Mouse (Mus musculus): ENCODE measurements at regions not wholly inside any gene's neighbourhood (a gene's known extent, or its start where the extent isn't known, plus 50 kb on each side); places are given as distances from the start of the nearest gene placed in this dataset.
"Not testable (repeated sequence)": the region's sequence is repeated elsewhere in the genome, so short reads cannot be mapped to it uniquely, and the experiment has no call there.

GRCm38 (mm10) chr4:23341240-23341639 is 853.1 kb upstream of the Pou3f2 start:
- DNase-seq: no peak

DNA sequence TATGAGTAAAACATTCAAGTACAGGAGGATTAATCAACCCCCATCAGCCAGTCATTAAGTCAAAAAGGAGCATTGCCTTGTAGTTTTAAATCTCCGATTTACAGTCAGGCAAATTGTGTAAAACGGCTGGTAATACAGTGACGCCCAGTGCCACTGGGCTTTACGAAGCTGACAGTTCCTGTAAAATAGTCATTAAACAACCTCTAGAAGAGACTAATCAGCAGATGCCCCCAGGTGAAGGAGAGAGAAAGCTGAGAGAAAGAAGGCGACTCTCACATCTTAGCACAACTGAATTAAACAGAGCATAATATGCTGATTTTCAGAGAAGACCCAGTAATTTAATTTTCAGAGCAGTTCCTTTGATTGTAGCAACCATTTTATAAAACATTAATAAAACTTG is 850.3 kb upstream of the Pou3f2 start:
- DNase-seq: no peak

GRCm38 (mm10) chr4:23300617-23301016 is 812.5 kb upstream of the Pou3f2 start:
- no peak for DNase-seq

DNA sequence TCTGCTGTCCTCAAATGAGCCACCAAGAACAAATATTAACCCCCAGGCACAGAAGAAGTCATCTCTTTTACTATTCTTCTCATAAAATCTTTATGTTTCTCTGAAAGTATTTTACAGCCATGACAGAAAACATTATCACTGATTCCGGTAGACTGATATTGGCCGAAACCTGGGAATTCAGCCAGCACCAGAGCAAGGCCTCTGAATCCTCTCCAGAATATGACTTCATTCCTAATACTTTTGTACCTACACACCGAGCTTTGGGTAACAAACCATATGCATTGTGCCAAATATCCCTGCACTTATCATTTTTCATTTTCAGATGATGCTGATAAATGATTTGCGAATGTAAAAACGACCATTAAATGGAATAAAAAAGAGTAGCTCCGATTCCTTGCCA is 791.9 kb upstream of the Pou3f2 start:
- no peak for DNase-seq

GRCm38 (mm10) chr4:23275203-23275602 is 787.0 kb upstream of the Pou3f2 start:
- no peak for DNase-seq

GRCm38 (mm10) chr4:23271947-23272346 is 783.8 kb upstream of the Pou3f2 start:
- DNase-seq: no peak

DNA sequence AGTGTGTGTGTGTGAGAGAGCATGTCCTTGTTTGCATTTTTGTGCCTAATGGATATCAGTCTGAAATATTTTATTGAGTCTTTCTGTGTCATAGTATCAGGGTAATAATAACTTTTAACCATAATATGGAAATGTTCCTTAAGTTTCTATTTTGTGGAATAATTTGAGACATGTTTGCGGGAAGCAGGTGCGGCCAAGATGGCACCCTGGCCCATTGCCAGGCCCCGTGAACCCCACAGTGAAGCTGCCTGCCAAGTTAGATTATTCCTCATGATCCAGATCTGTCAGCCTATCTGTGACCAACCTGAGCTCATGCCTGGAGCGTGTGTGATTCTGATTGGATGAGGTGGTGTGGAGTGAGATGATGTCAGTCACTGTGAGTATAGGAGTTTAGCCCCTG is 772.2 kb upstream of the Pou3f2 start:
- no peak for DNase-seq

GRCm38 (mm10) chr4:23234960-23235359 is 746.8 kb upstream of the Pou3f2 start:
- no peak for DNase-seq

DNA sequence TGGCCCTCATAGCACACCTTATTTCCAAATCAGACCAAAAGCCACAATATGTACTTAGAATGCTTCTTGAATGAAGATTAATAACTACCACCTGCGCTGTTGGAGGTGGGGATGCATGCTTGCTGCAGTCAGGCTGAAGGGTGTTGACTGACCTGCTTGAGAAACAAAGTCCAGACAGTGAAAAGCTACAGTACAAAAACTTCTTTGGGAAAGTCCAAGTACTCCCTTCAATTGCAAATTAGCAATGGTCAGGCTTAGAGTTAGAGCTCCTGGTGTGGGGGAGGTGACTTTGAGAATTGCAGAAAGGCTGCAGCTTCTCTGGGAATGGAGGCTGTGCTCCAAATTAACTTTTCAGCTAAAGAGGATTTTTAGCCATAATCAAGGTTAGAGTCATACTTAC is 706.6 kb upstream of the Pou3f2 start:
- DNase-seq: not testable (repeated sequence)

DNA sequence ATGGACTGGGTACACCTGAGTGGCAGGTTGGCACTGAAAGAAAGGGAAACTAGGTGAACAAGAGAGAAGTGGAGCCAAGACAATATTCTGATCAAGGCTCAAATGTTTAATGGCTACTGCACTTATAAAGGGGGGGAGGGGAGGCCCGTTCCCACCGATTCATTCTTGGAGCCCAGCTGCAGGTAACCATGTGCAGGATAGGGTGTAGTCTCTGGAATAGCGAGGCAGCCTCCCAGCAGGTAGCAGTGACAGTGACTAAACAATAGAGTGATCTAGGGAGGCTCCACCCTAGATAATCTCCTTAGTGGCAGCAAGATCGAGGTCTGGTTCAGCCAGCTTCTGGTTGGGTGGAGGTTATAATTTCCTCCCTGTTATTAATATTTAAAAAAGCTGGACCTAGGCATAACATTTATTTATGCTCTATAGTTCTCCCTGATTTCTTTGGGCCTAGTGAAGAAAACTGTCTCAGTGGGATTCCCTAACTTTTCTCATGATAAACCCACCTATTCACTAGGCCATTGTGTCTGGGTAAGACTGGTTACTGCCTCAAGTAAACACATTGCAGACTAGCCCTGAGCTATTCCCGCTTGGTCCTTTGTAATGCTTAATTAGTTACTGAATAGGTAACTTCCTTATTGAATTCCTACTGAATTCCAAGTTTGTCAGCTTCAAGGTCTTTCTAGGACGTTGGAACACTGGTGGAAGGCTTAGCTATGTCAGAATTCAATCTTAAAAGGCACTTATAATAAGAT is 705.4 kb upstream of the Pou3f2 start:
- DNase-seq: no peak

DNA sequence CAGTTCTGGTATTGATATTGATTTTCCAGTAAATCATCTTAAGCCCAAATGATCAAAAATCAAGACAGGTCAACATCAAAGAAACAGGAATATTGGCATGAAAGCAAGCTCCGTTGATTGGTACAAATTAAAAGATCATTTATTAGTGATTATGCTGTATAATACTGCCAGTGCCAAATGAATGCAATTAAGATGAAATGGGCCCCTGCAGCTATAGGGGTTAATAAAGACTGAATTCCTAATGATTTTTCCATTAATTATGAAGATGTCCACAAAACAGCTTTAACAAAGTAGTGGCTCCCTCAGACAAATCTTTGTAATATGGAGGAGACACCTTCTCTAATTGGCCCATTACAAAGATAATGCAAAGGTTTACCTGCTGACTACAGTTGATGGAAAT is 685.6 kb upstream of the Pou3f2 start:
- DNase-seq: no peak

DNA sequence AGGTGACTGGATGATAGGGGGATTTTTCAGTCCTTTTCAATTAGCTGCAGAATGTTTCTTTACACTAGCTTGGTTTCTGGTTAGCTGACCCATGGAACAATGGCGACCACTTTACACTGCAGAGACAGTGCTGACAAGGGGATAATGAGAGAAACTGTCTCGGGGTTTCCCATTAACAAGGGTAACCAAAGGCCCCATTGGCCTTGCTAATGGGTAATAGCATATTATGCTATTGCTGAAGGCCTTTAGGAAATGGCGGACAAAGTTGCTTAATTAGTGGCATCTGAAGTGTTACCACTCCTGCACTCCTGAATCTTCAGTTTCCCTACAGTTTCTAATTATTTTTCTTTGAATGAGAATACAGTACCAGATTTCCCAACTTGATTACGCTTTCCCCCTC is 685.2 kb upstream of the Pou3f2 start:
- DNase-seq: no peak

DNA sequence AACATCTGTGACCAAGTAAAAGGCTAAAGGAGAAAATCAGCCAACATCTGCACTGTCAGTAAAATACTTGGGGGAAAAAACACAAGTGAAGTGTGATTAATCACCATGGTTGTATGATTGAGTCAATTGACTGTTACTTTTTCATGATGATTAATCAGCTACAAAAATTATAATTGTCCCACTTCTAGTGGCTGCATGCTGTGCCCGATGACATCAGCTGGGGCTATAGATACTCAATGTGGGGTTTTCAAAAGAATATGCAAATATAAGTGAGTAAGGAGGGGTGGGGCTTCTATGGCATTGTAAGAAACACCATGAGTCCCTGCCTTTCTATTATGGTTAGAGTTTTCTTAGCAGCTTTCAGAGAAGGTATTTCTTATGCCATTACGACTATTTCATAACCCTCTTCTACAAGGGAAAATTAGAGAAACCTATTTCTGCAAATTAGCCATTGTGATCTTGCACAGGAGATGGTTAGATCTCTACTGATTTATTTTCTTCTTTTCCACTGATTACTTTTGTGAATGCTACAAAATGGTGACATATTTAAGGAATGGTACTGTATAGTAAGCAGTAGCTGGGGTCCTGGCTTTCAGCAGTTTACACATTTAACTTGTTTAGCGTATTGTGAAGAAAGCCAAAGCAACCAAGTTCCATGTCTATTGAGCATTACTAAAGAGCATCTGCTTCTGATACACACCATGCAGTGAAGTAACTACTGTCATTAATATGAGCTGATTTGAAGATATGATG is 660.1 kb upstream of the Pou3f2 start:
- DNase-seq: no peak

DNA sequence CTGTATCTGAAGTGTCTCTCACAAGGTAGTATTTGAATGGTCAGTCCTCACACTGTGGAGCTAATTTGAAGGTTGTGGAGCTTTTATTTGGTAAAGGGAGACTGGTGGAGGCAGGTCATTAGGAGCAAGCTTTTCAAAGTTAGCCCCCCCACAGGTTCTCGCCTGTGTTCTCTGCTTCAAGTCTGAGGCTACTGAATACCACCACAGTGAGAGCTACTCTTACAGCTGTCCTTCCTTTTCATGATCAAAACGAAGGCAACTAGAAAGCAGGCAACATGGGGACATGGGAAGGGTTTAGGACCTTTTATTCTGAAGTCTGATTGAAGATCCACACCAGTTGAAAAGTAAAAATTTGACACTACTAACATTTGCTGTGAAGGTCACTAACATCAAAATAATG is 645.2 kb upstream of the Pou3f2 start:
- no peak for DNase-seq

DNA sequence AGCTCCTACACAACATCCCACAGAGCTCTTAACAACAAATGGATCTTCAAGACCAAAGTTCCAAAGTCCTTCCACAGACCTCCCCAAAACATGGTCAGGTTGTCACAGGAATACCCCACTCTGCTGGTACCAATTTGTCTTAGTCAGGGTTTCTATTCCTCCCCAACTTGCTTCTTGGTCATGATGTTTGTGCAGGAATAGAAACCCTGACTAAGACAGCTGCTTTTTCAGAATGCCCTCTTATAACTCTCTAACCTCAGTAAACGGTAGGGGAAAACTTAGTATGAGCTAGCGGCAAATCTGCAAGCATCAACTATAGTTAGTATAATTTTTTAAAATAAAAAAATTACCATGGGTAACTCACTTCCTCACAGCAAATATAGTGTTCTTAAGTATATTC is 613.3 kb upstream of the Pou3f2 start:
- not testable (repeated sequence) for DNase-seq

DNA sequence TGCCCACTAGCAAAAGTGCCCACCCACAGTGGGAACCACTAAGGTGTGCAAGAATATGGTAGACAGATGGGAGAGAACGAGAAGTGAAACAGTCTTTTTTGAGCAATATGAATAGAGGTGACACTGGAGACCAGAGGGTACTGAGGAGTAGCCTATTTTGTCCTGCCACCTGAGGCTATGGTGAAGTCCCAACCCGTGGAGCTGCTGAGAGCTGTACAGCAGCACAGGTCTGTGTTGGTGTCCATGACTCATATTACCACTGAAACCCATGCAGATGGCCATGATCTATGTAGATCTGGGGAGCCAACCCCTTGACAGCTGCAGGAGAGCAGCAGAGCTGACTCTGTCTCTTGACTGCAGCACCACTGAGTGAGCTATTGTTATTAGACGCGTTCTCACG is 591.4 kb upstream of the Pou3f2 start:
- DNase-seq: no peak

DNA sequence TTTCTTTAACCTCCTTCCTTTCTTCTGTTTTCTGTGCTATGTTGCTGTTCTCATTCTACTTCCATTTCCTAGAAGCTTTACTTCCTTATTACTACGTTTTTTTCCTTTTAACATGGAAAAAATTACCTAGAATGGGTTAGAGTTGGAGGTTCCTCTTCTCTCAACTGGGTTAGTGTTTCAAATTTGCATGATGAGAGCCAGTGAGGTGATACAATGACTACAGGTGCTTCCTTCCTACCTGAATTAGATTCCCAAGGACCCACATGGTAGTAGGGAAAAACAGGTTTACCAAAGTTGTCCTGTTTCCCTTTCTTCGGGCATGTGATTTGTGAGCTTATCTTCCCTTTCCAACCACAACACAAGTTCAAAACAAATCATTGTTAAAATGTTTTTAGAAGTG is 589.4 kb upstream of the Pou3f2 start:
- DNase-seq: no peak

DNA sequence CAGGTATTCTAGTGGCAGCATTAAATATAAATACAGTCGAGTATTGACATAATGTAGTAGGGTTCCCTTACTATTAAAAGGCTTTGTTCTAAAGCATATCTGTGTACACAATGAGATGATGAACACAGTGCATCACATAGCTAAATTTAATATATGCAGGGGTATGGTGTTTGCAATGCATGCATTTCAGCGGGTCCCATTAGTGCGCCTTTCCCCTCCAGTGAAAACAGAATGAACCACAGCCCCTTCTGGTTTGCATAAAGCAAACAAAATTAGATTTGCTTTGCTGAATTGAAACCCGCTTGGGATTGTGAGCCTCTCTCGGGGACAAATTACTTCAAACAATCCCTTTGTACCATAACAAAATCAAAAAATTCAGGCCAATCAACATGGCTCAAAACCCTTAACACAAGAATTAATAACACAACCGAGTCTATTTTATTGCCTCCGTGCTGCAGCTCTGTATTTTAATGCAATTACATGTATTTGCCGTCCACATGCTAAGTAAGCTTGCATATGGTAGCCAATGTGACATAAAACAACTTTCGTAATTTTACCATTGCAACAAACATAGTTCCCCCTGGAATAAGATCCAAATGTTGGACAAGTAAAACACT is 562.6 kb upstream of the Pou3f2 start:
- DNase-seq: no peak

GRCm38 (mm10) chr4:23037784-23038183 is 549.6 kb upstream of the Pou3f2 start:
- no peak for DNase-seq

- DNase-seq: no peak
Measured at GRCm38 (mm10) chr4:23031271-23031670, 543.1 kb upstream of the Pou3f2 start.

DNA sequence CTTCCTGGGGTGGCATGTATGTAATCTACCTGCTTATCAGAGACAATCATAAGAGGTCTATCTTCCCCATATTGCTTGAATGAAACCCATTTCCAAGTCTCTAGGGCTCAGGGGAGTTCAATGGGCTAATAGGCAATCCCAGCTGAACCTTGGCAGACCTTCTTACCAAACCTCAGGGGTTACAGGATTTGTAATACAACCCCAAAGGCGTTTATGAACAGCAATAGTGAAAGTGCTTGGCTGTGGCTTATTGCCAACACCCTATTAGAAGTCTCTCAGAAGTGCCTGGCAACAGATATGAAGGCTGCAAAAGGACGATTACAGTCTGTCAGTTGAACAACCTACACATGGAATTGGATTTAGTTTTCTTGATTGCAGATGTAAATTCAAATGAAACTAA is 534.0 kb upstream of the Pou3f2 start:
- no peak for DNase-seq

DNA sequence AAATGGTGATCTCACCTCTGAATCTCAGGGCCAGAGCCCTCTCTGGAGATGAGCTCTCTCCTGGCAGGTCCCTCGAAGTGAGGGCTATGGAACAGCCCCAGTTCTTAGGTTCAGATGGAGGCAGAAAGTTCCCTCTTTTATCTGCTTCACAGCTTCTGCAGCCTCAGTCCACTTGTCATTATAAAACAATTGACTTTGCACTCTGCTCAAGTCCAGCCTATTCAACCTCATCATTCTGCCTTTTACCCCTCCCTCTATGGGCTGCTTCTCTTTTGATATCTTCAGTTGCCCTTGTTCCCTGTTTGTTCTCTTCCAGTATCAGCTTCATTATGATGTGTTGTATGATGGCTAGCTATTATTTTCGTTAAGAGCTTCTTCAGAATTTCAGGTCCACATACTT is 522.2 kb upstream of the Pou3f2 start:
- no peak for DNase-seq

DNA sequence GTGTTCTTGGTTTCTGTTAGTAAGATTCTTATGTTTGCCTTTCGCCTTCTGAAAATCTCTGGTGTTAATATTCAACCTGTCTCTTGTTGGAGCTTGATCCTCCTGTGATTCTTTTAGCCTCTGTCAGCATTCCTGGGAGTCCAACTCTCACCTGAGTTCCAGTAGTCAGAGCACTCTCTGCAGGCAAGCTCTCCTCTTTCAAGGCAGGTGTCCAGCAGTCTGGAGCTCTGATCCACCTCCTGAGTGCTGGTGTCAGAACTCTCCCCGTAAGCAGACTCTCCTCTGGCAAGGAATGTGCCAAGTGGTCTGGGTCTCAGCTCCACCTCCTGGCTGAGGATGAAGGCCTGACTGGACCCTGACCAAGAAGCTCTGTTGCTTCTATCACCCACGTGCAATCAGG is 521.0 kb upstream of the Pou3f2 start:
- not testable (repeated sequence) for DNase-seq

- no peak for DNase-seq
Measured at GRCm38 (mm10) chr4:22998994-22999393, 510.8 kb upstream of the Pou3f2 start.

Data from right cerebral cortex, postnatal 4 days (tissue).